Mouse (Mus musculus) lung, adult 2 months (tissue): Measurements from ENCODE around the gene Cenpf.

ENCODE experiments used
- CTCF ChIP-seq: fragments of 200-500 bp; IDR thresholded peaks from 2 replicates; pipeline ENCODE4 v1.5.1; 2011; ENCODE audit warnings: mild to moderate bottlenecking, low read length, control low read depth; ENCODE audit not compliant: insufficient read depth
- POLR2A ChIP-seq: fragments of 200-500 bp; IDR thresholded peaks from 2 replicates; pipeline ENCODE4 v1.6.1; 2011; ENCODE audit warnings: low read depth, mild to moderate bottlenecking, control low read depth, low read length, borderline replicate concordance; ENCODE audit errors: extremely low read depth

DNA sequence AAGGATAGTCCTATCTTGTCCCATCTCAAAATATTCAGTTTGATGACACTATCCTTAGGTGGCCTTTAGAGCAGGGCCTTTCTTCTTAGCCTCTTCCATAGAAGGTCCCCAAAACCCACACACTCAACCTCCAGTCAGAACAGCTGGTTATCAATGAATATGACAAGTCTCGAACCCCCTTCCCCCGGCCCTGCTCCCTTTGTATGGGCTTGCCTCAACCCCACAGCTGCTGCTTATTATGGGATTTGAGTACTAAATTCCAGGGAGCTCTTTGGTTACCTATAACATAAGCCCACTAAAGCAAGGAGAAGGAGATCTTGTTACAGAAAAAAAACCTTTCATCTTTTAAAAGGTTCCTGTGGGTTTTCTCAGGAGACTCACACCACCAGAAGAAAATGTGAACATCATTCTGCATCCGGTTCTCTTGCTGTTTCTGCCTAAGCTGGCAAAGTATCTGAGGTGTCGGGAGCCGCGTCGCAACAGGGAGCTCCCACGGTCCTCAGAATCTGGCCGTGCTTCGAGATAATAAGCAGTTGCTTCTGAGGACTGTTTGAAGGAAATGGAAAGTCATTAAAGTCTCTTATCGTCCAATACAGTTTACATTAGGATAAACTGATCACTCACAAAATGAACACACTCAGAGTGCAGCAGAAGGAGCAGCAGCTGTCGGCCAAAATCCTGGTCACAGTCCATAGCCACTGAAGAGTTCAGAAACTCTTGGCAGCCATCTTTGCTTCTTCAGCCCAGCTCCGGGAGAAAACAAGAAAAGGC lies 68.7 kb downstream of the Cenpf start:
- TF ChIP-seq CTCF (no peak), POLR2A (no peak)
